Mouse (Mus musculus) adrenal gland, postnatal 36 days (tissue): ENCODE measurements around the gene Egln1. TPM values are rescaled to one million over a fixed set of nuclear protein-coding genes. Genes with fewer than 3 reads are reported as not detected.

Experiments
- DNase-seq, 2 experiments: peaks; one replicate each; pipeline ENCODE4 v3.0.0; 2021; ENCODE audit warnings: mixed read lengths in 1 of 2
- total RNA-seq, 2 experiments: library from RNA; stranded (reverse); gene quantifications; 2 replicates each; pipeline ENCODE4 v1.2.3; 2021

Egln1 gene
- total RNA-seq, 2 experiments from 2014 or later = 50.2 to 64.1 TPM

GRCm38 (mm10) chr8:124909936-124910335 lies 39.2 kb downstream of the Egln1 start:
- peak; percentile 50 to 61 for DNase-seq

GRCm38 (mm10) chr8:124905482-124905881 lies 43.6 kb downstream of the Egln1 start:
- DNase-seq = no peak

DNA sequence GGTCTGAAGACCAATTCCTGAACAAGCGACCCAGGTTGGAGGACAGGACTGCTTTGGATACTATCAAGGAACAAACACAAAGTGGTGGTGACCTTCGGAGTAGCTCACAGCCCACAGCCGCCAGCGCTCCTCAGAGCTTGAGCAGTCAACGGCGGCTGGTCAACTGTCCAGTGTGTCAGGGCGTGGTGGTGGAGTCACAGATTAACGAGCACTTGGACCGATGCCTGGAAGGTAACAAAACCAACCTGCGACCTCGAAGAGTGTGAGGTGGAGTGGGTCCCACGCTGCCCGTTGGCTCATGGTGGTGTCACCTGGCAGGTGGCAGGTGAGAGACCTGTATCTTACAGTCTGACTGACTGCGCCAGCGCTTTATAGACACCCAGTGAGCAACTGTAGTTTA lies 45.9 kb downstream of the Egln1 start:
- no peak for DNase-seq

GRCm38 (mm10) chr8:124898251-124898905 lies 50.7 kb downstream of the Egln1 start:
- peak in 1 of 2 experiments; percentile 32 for DNase-seq

DNA sequence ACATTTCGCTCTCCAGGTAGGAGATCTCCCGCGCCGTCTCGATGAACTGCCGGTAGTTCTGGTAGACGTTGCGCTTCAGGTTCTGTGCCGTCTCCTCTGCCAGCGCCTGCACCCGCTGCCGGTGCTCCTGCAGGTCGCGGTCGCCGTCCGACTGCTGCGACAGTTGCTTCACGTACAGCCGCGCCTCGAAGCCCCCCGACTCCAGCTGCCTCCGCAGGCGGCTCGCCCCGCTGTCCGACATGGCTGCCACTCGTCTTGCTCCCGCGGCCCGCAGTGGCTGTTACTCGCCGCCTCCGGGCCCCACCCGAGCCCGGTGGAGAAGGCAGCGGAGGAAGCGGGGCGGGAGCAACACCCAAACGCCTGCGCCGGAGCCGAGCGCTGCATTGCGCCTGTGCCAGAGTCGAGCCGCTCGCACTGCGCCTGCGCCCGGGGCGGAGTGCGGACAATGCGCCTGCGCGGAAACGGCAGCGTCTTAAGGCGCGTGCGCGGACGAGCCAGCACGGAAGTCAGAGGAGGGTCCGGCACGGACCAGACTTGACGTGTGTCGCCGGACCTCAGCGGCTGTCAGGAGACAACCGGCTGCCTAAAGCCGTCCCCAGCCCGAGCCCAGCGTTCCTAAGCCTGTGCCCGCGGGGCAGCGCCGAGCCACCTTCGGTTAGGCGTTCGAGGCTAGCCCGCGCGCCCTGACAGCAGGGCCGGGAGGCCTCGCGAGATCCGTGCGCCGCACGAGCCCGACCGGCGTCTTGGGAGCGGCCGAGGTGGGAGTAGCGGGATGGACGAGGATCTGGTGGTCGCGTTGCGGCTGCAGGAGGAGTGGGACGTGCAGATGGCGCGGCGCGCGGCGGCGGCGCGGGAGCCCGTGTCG lies 51.5 kb downstream of the Egln1 start, which contains the start of the genes Exoc8 and Sprtn:
Gene Exoc8, minus strand, starts transcription at position 320 of the 865 bp plus-strand sequence.
Gene Sprtn, plus strand, starts transcription at position 501 of the 865 bp plus-strand sequence.
- DNase-seq = peak; percentile 98

GRCm38 (mm10) chr8:124896632-124897385 lies 52.3 kb downstream of the Egln1 start:
- DNase-seq = peak; percentile 86 to 90

DNA sequence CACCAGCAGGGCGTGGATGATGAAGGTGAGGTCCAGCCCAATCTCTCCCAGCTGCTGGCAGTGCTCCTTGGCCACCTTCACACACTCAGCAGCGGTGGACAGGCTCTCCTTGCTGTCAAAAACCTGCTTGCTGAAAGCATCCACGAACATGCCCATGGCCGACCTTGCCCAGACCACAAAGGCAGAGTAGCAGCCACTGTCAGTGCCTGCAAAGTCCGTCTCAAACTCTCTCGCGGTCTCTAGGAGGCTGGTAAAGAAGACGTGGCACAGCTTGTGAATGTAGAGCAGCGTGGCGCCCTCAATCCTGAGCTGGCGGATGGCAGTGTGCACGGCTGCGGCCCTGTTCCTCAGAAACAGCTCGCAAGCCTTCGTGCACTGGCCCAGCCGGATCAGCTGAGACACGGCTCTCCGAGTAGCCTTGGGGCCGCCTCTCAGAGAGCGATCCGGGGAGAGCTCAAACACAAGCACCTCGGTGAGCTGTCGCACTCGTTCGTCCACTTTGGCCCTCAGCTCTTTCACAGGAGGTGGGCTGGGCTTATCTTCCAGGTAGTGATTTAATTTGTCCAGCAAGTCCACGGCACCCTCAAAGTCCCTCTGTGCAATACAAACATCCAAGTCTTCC lies 53.0 kb downstream of the Egln1 start:
- DNase-seq = peak; percentile 15 to 34

- no peak for DNase-seq
These were observed 56.5 kb downstream of the Egln1 start for GRCm38 (mm10) chr8:124892596-124892995.

DNA sequence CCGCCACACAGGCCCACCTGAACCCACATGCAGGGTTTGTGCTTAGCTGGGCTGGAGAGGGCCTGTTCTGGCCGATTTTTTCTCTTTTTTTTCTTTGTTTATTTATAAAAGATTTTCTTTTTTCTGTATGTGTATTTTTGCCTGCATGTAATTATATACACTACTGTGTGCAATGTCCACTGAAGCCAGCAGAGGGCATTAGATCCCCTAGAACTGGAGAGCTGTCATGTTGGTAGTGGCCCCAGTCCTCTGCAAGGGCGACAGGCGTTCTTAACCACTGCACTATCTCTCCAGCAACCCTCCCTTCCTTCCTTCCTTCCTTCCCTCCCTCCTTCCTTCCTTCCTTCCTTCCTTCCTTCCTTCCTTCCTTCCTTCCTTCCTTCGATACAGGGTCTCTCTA lies 60.7 kb downstream of the Egln1 start:
- no peak for DNase-seq

- no peak for DNase-seq
These were observed 70.1 kb downstream of the Egln1 start for GRCm38 (mm10) chr8:124878946-124879526.

DNA sequence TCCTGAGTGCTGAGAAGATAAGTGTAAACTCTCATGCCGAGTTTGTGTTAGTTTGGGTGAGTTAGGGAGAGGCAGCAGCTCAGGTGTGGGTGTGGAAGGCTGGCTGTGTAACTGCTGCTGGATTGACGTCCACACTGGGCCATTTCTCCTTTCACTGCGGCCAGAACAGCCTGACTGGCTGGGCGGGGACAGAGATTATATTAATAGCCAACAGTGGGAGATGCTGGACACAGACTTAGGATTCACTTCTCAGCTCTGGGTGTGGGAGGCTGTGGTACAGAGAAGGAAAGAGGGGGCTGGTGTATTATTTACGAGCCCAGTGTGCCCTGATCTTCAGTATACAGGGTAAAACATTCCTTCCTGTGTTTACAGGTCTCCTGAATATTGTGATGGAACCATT lies 71.0 kb downstream of the Egln1 start:
- no peak for DNase-seq

- DNase-seq = no peak
These were observed 76.4 kb downstream of the Egln1 start for GRCm38 (mm10) chr8:124872690-124873089.

DNA sequence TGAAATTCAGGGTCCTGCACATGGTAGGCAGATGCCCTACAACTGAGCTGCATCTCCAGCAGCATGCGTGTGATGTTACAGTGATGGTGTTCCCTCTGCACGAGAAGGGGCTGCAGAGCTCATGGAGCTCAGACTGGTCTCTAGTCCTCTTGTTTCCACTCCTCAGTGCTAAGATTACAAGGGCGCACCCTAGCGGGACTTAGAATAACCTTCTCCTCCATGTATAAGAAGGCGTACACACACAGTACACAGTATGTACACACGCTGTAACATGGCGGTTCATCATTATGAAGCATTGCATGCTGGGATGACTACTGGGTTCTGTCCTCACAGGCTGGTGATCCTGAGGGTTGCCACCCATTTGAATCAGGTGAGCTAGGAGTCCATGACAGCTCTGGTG lies 77.0 kb downstream of the Egln1 start:
- no peak for DNase-seq

DNA sequence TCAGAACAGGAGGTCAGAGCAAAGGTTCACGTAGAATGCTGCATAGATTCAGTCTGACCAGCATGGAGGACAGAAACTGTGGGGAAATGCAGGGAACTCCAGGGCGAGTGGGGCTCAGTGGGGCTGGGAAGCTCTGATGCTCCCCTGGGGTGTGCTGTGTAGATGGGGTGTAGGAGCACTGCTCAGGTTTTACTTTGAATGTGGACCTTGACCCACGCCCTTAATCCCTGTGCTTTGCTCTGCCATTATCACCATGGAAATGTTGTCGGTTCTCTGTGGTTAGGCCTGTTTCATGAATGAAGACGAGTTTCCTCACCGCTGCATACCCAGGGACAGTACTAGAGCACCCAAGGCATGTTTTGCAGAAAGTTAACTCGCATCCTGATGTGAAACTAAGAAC lies 77.7 kb downstream of the Egln1 start:
- no peak for DNase-seq

- no peak for DNase-seq
These were observed 79.4 kb downstream of the Egln1 start for GRCm38 (mm10) chr8:124869708-124870107.

GRCm38 (mm10) chr8:124867126-124867525 lies 82.0 kb downstream of the Egln1 start:
- DNase-seq = peak; percentile 54 to 63

DNA sequence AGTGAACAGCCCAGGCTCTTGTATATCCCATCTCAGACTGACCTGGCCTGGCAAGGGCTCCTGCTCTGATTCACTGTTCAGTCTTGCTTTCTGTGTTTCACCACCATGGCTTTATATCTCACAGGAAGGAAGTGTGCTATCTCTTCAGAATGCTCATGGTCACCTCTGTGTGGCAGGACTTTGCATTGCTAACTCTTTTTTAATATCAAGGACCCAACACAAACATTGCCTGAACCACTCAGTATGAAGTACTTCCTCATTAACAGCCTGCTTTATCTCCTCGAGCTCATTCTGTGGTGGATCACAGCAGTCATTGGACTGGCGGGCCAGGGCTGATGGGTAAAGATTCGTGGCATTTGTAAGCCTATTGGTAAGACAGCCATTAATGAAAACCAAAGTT lies 82.5 kb downstream of the Egln1 start:
- DNase-seq = no peak

DNA sequence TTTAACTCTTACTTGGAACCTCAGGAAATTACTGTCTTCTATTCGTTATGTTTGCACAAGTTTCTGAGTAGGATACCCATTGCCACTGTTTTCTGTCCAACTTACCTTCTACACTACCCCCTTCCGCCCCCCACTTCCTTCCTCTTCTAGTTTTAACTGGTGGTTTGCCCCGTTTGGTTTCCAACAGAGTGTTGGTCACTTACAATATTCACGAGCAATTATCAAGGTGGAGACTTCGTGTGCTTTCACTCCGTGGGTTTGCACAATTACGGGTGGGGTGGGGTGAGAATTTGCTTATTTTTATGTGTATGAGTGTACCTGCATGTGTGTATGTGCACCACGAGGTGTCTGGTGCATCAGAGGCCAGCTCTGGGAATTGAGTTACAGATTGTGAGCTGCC lies 85.4 kb downstream of the Egln1 start:
- no peak for DNase-seq

DNA sequence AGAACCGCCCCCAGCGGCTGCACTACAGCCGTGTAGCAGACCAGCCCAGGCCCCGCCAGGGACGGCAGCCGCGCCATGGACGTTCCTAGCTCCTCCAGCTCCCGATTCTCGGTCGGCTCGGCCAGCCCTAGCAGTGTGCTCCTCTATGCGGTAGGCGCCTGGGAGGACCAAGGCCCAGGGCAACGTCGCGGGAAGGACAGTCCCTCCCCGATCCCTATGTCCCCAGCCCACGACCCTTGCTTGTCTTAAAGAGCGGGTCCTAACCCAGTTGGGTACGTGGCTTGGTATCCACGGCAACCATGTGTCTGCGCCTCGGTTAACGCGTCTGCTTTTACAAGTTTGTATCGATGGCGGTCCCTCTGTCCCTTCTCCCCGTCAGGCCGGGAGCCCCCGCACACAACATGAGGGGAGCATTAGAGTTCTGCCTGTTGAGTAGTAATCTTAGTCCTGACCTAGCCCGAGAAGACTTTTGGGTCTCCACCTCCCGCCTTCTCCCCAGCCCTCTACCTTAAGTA lies 85.9 kb downstream of the Egln1 start:
- no peak for DNase-seq

- DNase-seq = peak; percentile 97
These were observed 86.6 kb downstream of the Egln1 start, which contains the start of the genes Gnpat and 2810004N23Rik for GRCm38 (mm10) chr8:124862321-124863162. Gnpat (plus strand) TSS chr8:124863033. 2810004N23Rik (minus strand) TSS chr8:124863120.
